Mouse (Mus musculus): Measurements from ENCODE around the gene Snx30. TPM values are rescaled to one million over a fixed set of nuclear protein-coding genes. Genes with fewer than 3 reads are reported as not detected.
A peak's percentile ranks its signal among the peaks of the same experiment; 100 is the strongest.

The Snx30 gene
- polyA plus RNA-seq, 1 experiment: 24.7 TPM

DNA sequence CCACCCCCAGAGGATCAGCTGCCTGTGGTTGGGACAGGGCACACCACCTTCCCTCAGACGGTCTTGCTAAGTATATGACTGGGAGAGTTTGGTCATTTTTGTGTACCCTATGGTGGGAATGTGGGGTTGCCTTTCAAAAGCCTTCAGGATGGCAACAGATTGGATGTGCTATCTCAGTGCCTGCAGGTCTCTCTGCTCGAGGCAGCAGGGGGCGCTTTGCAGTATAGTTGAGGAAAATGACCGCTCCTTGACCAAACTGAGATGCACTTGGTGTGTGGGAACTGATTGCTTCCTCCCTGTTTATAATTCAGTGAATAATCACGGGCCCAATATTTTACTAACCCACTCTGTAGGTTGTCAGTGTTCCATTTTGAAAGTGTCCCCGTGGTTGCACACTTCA, 96.9 kb downstream of the Snx30 start:
- WGBS: 70% methylated on average over 6 of the region's 6 CpGs
- Histone ChIP-seq H3K27ac (ENCODE audit: insufficient read depth, low read length) (no peak overlapping the region), H3K4me1 (ENCODE audit: control insufficient read depth, insufficient read depth, low read length) (no peaks in the 10 kb centered on the region), H3K27me3 (ENCODE audit: control insufficient read depth, insufficient read depth, low read length) (no peaks in the 10 kb centered on the region), H3K4me3 (replicated peaks; ENCODE audit: insufficient read depth, low read depth, low read length) (no peak overlapping the region)
- DNase-seq: peak in 1 of 2 experiments; percentile 23
- TF ChIP-seq CTCF (IDR thresholded peaks at IDR 0.05; ENCODE audit: borderline replicate concordance, insufficient read depth, low read depth, low read length): no peak
- no peak for TF ChIP-seq POLR2A (IDR thresholded peaks at IDR 0.05; ENCODE audit: borderline replicate concordance, insufficient read depth, low read length)

GRCm38 (mm10) chr4:59907092-59907491, 101.5 kb downstream of the Snx30 start:
- DNase-seq: no peak
- WGBS: 87% methylated on average over 6 of the region's 6 CpGs
- no peak overlapping the region for H3K4me3 ChIP-seq (replicated peaks; ENCODE audit: insufficient read depth, low read depth, low read length)

DNA sequence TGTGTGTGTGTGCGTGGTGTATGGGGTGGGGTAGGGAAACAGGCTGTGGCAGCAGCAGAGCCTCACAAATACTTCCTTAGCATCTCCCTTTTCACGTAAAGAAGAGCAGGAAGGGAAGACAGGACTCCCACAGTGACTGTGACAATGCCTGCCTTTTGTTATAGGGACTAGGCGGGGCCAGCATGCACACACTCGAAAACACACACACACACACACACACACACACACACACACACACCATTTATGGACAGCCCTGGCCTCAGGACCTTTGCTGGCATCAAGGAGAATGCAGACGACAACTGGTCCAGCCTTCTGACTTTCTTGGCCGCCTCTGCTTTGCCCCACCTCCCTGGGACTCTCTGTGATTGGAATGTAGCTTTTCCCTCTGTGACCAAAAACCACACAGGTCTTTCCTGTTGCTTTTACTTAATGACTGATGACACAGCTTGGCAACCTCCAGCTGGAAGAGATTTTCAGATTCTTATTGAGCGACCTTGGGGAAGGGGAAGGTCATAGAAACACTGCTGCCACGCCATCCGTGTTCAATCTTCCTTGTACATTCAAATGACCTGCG, 102.1 kb downstream of the Snx30 start:
- H3K27me3 ChIP-seq (ENCODE audit: control insufficient read depth, insufficient read depth, low read length): no peaks in the 10 kb centered on the region
- H3K4me3 ChIP-seq (replicated peaks; ENCODE audit: insufficient read depth, low read depth, low read length): no peak overlapping the region
- DNase-seq: no peak
- TF ChIP-seq CTCF (IDR thresholded peaks at IDR 0.05; ENCODE audit: borderline replicate concordance, insufficient read depth, low read depth, low read length): no peak
- no peak for TF ChIP-seq POLR2A (IDR thresholded peaks at IDR 0.05; ENCODE audit: borderline replicate concordance, insufficient read depth, low read length)
- 48% methylated on average over 10 of the region's 10 CpGs for WGBS
- no peaks in the 10 kb centered on the region for H3K4me1 ChIP-seq (ENCODE audit: control insufficient read depth, insufficient read depth, low read length)
- no peak overlapping the region for H3K27ac ChIP-seq (ENCODE audit: insufficient read depth, low read length)

More at GRCm38 (mm10) chr4:59907092-59907491, 101.5 kb downstream of the Snx30 start:
- Histone ChIP-seq H3K27ac (ENCODE audit: insufficient read depth, low read length) (no peak overlapping the region), H3K4me1 (ENCODE audit: control insufficient read depth, insufficient read depth, low read length) (no peaks in the 10 kb centered on the region), H3K27me3 (ENCODE audit: control insufficient read depth, insufficient read depth, low read length) (no peaks in the 10 kb centered on the region)
- no peak for TF ChIP-seq POLR2A (IDR thresholded peaks at IDR 0.05; ENCODE audit: borderline replicate concordance, insufficient read depth, low read length)
- no peak for TF ChIP-seq CTCF (IDR thresholded peaks at IDR 0.05; ENCODE audit: borderline replicate concordance, insufficient read depth, low read depth, low read length)

DNA sequence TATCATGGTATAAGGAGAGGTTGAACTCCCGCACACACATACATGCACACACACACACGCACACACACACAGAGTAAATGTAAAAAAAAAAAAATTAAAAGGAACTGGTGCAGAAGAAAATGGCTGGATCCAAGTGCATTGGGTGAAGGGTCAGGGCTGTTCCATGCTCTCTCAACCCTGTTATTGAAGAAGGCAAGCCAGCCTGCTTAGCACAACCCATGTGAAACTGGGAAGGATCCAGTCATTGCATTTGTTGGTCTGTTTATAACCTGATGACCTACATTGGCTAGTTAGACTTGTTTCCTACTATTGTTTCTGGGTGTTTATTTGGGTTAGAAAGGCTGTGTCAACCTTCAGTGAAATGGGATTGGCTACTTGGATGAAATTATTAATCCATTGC, 103.1 kb downstream of the Snx30 start:
- H3K27ac ChIP-seq (ENCODE audit: insufficient read depth, low read length): no peak overlapping the region
- no peak overlapping the region for H3K4me3 ChIP-seq (replicated peaks; ENCODE audit: insufficient read depth, low read depth, low read length)
- TF ChIP-seq POLR2A (IDR thresholded peaks at IDR 0.05; ENCODE audit: borderline replicate concordance, insufficient read depth, low read length): no peak
- no peak for TF ChIP-seq CTCF (IDR thresholded peaks at IDR 0.05; ENCODE audit: borderline replicate concordance, insufficient read depth, low read depth, low read length)
- no peak for DNase-seq
- WGBS: 93% methylated on average over 2 of the region's 2 CpGs
- H3K27me3 ChIP-seq (ENCODE audit: control insufficient read depth, insufficient read depth, low read length): no peaks in the 10 kb centered on the region
- no peaks in the 10 kb centered on the region for H3K4me1 ChIP-seq (ENCODE audit: control insufficient read depth, insufficient read depth, low read length)

- Histone ChIP-seq H3K4me1 (ENCODE audit: control insufficient read depth, insufficient read depth, low read length) (peaks cover 3% of the 10 kb centered on the region; the same call in 1 of the 2 replicates), H3K27ac (ENCODE audit: insufficient read depth, low read length) (no peak within 1 kb of the TSS), H3K27me3 (ENCODE audit: control insufficient read depth, insufficient read depth, low read length) (no peaks in the 10 kb centered on the region), H3K4me3 (replicated peaks; ENCODE audit: insufficient read depth, low read depth, low read length) (no peak within 1 kb of the TSS)
- 15% methylated on average over 22 of the region's 22 CpGs for WGBS
- TF ChIP-seq CTCF (IDR thresholded peaks at IDR 0.05; ENCODE audit: borderline replicate concordance, insufficient read depth, low read depth, low read length): no peak
- TF ChIP-seq POLR2A (IDR thresholded peaks at IDR 0.05; ENCODE audit: borderline replicate concordance, insufficient read depth, low read length): no peak
- peak; percentile 42 to 58 for DNase-seq
Measured at GRCm38 (mm10) chr4:59914608-59915403, 109.2 kb downstream of the Snx30 start, which contains the start of gene Slc46a2. Gene Slc46a2 (minus strand): TSS chr4:59915056.

GRCm38 (mm10) chr4:59917966-59918365, 112.3 kb downstream of the Snx30 start:
- Histone ChIP-seq H3K4me1 (ENCODE audit: control insufficient read depth, insufficient read depth, low read length) (peaks cover 3% of the 10 kb centered on the region; the same call in 1 of the 2 replicates), H3K27me3 (ENCODE audit: control insufficient read depth, insufficient read depth, low read length) (no peaks in the 10 kb centered on the region), H3K4me3 (replicated peaks; ENCODE audit: insufficient read depth, low read depth, low read length) (no peak overlapping the region), H3K27ac (ENCODE audit: insufficient read depth, low read length) (no peak overlapping the region)
- no peak for TF ChIP-seq CTCF (IDR thresholded peaks at IDR 0.05; ENCODE audit: borderline replicate concordance, insufficient read depth, low read depth, low read length)
- TF ChIP-seq POLR2A (IDR thresholded peaks at IDR 0.05; ENCODE audit: borderline replicate concordance, insufficient read depth, low read length): no peak
- DNase-seq: no peak
- WGBS: 95% methylated on average over 3 of the region's 3 CpGs

- no peak overlapping the region for H3K27ac ChIP-seq (ENCODE audit: insufficient read depth, low read length)
- no peak for DNase-seq
- 83% methylated on average over 9 of the region's 9 CpGs for WGBS
- no peak overlapping the region for H3K4me3 ChIP-seq (replicated peaks; ENCODE audit: insufficient read depth, low read depth, low read length)
- no peak for TF ChIP-seq CTCF (IDR thresholded peaks at IDR 0.05; ENCODE audit: borderline replicate concordance, insufficient read depth, low read depth, low read length)
- TF ChIP-seq POLR2A (IDR thresholded peaks at IDR 0.05; ENCODE audit: borderline replicate concordance, insufficient read depth, low read length): no peak
- no peaks in the 10 kb centered on the region for H3K4me1 ChIP-seq (ENCODE audit: control insufficient read depth, insufficient read depth, low read length)
- no peaks in the 10 kb centered on the region for H3K27me3 ChIP-seq (ENCODE audit: control insufficient read depth, insufficient read depth, low read length)
Measured at GRCm38 (mm10) chr4:59925082-59925481, 119.4 kb downstream of the Snx30 start.

DNA sequence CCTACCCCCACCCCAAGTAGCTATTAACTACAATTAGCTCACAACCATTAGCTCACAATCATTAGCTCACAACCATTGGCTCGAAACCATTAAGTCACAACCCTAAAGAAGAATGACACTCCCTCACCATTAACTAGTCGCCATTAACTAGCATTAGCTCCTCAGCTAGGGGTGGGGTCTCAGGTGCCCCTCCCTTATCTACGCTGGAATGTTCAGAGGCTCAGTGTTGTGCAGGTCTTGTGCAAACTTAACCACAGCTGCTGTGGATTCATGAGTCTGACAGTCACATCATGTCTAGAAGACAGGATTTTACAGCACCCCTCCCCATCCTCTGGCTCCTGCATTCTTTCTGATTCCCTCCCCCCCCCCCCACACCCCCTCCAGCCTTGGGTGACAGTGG, 122.0 kb downstream of the Snx30 start:
- no peak for TF ChIP-seq CTCF (IDR thresholded peaks at IDR 0.05; ENCODE audit: borderline replicate concordance, insufficient read depth, low read depth, low read length)
- no peak for TF ChIP-seq POLR2A (IDR thresholded peaks at IDR 0.05; ENCODE audit: borderline replicate concordance, insufficient read depth, low read length)
- DNase-seq: no peak
- Histone ChIP-seq H3K27ac (ENCODE audit: insufficient read depth, low read length) (no peak overlapping the region), H3K27me3 (ENCODE audit: control insufficient read depth, insufficient read depth, low read length) (no peaks in the 10 kb centered on the region), H3K4me3 (replicated peaks; ENCODE audit: insufficient read depth, low read depth, low read length) (no peak overlapping the region), H3K4me1 (ENCODE audit: control insufficient read depth, insufficient read depth, low read length) (no peaks in the 10 kb centered on the region)
- 94% methylated on average over 3 of the region's 3 CpGs for WGBS

Measured in cerebellum, adult 2 months (tissue).